Mouse (Mus musculus): Measurements from ENCODE around the gene Pccb.

GRCm38 (mm10) chr9:101041508-101041907 is 6.8 kb upstream of the Pccb start:
- TF ChIP-seq CTCF (IDR thresholded peaks at IDR 0.05; ENCODE audit: insufficient read depth, low read depth, low read length) (no peak), POLR2A (IDR thresholded peaks at IDR 0.05; ENCODE audit: insufficient read depth, low read depth, low read length) (no peak)

Measured in olfactory bulb, adult 2 months (tissue).